Mouse (Mus musculus) embryonic fibroblast, embryonic 13.5 days (primary cell): ENCODE data around the gene Chst15.

Experiments used
- CTCF ChIP-seq: IDR thresholded peaks from 2 replicates; pipeline ENCODE4 v1.5.1; 2011; ENCODE audit warnings: mild to moderate bottlenecking, control low read depth, low read length, moderate library complexity, borderline replicate concordance; ENCODE audit not compliant: insufficient read depth
- POLR2A ChIP-seq: IDR thresholded peaks from 2 replicates; pipeline ENCODE4 v1.6.1; 2011; ENCODE audit warnings: low read depth, mild to moderate bottlenecking, control low read depth, low read length, moderate library complexity

DNA sequence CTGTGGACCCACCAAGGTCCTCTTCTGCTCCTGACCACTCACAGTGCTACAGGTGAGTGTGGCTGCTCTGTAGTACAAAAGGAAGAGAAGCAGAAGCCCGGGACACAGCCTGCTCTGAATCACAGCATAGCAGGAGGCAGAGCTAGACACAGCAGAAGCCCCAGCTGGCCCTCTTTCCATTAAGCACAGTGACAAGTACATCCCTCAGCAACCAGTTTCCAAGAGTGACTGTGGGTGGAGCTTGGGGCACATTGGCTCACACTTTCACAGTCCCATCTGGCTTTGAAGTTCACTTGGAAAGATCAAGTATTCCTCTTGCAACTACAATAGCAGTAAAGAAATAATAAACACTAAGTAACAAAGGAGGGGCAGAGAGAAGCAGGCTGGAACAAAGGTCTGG is 32.2 kb downstream of the Chst15 start:
- no peak for TF ChIP-seq POLR2A
- no peak for TF ChIP-seq CTCF
